Mouse (Mus musculus) ES-Bruce4 (cell line): ENCODE results near the gene Epn3. TPM values are rescaled to one million over a fixed set of nuclear protein-coding genes. Genes with fewer than 3 reads are reported as not detected.

Experiments
- H3K27ac ChIP-seq: 2 replicates; pipeline ENCODE4 v1.5.1; 2012; ENCODE audit warnings: low read length, inconsistent platforms; ENCODE audit not compliant: insufficient read depth
- H3K27me3 ChIP-seq: 2 replicates; pipeline ENCODE4 v1.6.1; 2012; ENCODE audit warnings: mild to moderate bottlenecking, low read length, inconsistent platforms; ENCODE audit not compliant: control insufficient read depth, poor library complexity, insufficient read depth, severe bottlenecking
- H3K36me3 ChIP-seq: 2 replicates; pipeline ENCODE4 v1.6.1; 2012; ENCODE audit warnings: inconsistent platforms, mild to moderate bottlenecking, low read length, moderate library complexity; ENCODE audit not compliant: control insufficient read depth, poor library complexity, insufficient read depth, severe bottlenecking
- H3K4me1 ChIP-seq: one replicate; pipeline ENCODE4 v1.8.1; 2011; ENCODE audit warnings: low read length; ENCODE audit not compliant: control insufficient read depth, insufficient read depth
- H3K4me3 ChIP-seq: 2 replicates; pipeline ENCODE4 v1.5.1; 2011; ENCODE audit warnings: low read depth, mild to moderate bottlenecking, low read length
- H3K9ac ChIP-seq: 2 replicates; pipeline ENCODE4 v1.6.1; 2012; ENCODE audit warnings: low read depth, mild to moderate bottlenecking, inconsistent platforms; ENCODE audit not compliant: poor library complexity, severe bottlenecking
- H3K9me3 ChIP-seq: replicated peaks from 2 replicates; pipeline ENCODE4 v1.6.1; 2012; ENCODE audit warnings: mild to moderate bottlenecking, low read length, inconsistent platforms; ENCODE audit not compliant: control insufficient read depth, poor library complexity, insufficient read depth, severe bottlenecking
- CTCF ChIP-seq: IDR thresholded peaks from one replicate; pipeline ENCODE4 v1.8.1; 2011; ENCODE audit warnings: low read depth, low read length
- EP300 ChIP-seq: IDR thresholded peaks from 2 replicates; pipeline ENCODE4 v1.6.1; 2011; ENCODE audit warnings: low read depth, low read length; ENCODE audit not compliant: insufficient read depth
- POLR2A ChIP-seq: IDR thresholded peaks from one replicate; pipeline ENCODE4 v1.8.1; 2011; ENCODE audit warnings: low read length; ENCODE audit not compliant: insufficient read depth
- polyA plus RNA-seq: library from polyadenylated mRNA; stranded (reverse); fragments of >200 nt; gene quantifications from 2 replicates; pipeline ENCODE4 v1.2.4, GENCODE M21; 2011; ENCODE audit warnings: low read depth; ENCODE audit not compliant: missing spikeins, insufficient read depth, insufficient read length

Epn3 gene
- polyA plus RNA-seq, 1 experiment = 2.7 TPM

DNA sequence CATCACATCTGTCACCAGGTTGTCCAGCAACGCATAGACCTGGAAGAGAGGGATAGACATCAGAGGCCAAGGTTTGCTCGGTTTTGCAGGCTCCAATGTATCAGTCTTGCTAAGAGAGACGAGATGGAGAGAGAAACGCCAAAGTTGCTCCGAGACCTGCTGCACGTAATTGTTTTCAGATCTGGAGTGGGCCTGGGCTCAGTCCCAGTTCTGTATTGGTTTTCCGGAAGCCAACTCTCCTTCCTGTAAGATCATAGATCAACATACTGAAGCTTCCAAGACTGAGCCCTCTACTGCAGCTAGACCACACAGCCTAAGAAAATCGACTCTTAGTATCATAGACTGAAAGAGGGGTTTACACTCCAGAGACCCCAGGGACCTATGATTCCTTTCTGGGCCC lies 1.7 kb upstream of the Epn3 start:
- no peaks in the 10 kb centered on the region for H3K36me3 ChIP-seq
- H3K27me3 ChIP-seq = no peaks in the 10 kb centered on the region
- H3K9ac ChIP-seq = no peak overlapping the region
- peaks cover 2% of the 10 kb centered on the region for H3K4me1 ChIP-seq
- no peaks in the 10 kb centered on the region for H3K9me3 ChIP-seq
- no peak overlapping the region for H3K4me3 ChIP-seq
- TF ChIP-seq EP300 (no peak), POLR2A (no peak), CTCF (no peak)
- no peak overlapping the region for H3K27ac ChIP-seq

GRCm38 (mm10) chr11:94500362-94500761 lies 588 bp upstream of the Epn3 start:
- no peak overlapping the region for H3K4me3 ChIP-seq
- H3K27me3 ChIP-seq = no peaks in the 10 kb centered on the region
- H3K27ac ChIP-seq = no peak overlapping the region

DNA sequence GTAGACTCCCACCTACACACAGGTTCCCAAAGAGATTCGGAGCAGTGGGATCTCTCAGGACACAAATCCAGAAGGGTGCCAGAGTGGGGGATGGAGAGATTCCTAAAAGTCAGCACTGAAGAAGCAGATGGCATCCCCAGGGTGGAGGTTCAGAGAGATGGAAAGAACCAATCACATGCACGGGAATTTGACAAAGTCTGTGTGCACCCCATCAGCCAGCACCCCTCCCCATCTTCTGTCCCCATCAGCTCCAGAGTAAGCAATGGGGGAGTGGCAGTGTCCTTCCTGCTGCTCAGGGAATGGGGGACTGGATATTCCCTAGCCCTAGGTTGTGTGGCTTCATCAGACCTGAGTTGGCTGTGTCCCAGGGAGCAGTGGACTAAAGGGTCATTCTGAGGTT lies 739 bp downstream of the Epn3 start:
- H3K4me3 ChIP-seq = no peak overlapping the region
- TF ChIP-seq CTCF (no peak), POLR2A (no peak), EP300 (no peak)
- no peak overlapping the region for H3K9ac ChIP-seq
- H3K27ac ChIP-seq = no peak overlapping the region
- no peaks in the 10 kb centered on the region for H3K27me3 ChIP-seq
- peaks cover 2% of the 10 kb centered on the region for H3K4me1 ChIP-seq
- no peaks in the 10 kb centered on the region for H3K36me3 ChIP-seq
- no peaks in the 10 kb centered on the region for H3K9me3 ChIP-seq

More at GRCm38 (mm10) chr11:94500362-94500761, 588 bp upstream of the Epn3 start:
- H3K9me3 ChIP-seq = no peaks in the 10 kb centered on the region
- H3K4me1 ChIP-seq = peaks cover 2% of the 10 kb centered on the region
- H3K36me3 ChIP-seq = no peaks in the 10 kb centered on the region
- TF ChIP-seq POLR2A (no peak), CTCF (no peak), EP300 (no peak)
- H3K9ac ChIP-seq = no peak overlapping the region

DNA sequence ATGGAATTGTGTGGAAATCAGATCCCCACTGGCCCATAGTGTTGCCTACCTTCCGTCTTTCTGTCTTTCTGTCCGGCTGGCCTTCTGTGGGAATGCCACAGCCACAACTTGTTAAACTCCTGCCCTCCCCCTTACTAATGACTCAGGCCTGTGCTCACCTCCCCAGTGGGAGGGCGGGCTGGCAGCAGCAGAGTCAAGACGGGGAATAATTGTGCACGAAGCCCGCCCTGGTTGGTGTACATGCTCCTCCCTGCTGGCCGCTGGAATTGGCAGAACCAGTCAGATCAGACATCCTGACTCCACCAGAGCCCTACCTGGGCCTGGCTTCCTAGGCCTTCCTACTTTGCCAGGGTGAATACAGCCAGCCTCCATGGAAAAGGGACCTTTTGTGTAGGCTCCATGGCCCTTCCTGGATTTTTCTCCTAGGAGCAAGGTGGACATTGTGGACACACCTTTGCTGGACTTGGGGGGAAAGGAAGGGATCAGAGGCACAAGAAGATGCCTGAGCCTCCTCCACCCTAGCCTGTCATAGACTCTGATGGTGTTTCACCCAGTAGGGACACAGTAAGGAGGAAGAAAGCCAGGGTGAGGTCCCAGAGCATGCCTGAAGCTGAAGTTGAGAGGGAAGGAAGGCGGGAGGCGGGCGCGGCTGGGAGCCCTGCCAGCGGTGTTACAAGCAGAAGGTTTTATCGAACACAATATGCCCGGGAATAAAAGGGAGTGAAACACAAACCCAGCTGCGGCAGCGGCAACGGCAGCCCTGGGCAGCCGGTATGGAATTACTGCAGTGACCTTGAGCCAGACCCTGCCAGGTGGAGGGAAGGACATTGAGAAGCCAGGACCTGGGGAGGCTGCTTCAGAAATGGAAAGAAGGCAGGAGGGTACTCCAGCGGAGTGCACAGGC lies 1.4 kb downstream of the Epn3 start:
- TF ChIP-seq POLR2A = no peak
- TF ChIP-seq EP300 = no peak
- TF ChIP-seq CTCF = no peak

GRCm38 (mm10) chr11:94495415-94495814 lies 4.4 kb downstream of the Epn3 start:
- TF ChIP-seq CTCF = no peak
- Histone ChIP-seq H3K4me1 (peaks cover 2% of the 10 kb centered on the region), H3K9ac (no peak overlapping the region), H3K27me3 (no peaks in the 10 kb centered on the region), H3K9me3 (no peaks in the 10 kb centered on the region), H3K4me3 (no peak overlapping the region), H3K36me3 (no peaks in the 10 kb centered on the region), H3K27ac (no peak overlapping the region)

More for the DNA sequence above, 1.4 kb downstream of the Epn3 start:
- Histone ChIP-seq H3K27ac (no peak overlapping the region), H3K9me3 (no peaks in the 10 kb centered on the region), H3K4me1 (peaks cover 2% of the 10 kb centered on the region), H3K36me3 (no peaks in the 10 kb centered on the region), H3K9ac (no peak overlapping the region), H3K27me3 (no peaks in the 10 kb centered on the region), H3K4me3 (no peak overlapping the region)

DNA sequence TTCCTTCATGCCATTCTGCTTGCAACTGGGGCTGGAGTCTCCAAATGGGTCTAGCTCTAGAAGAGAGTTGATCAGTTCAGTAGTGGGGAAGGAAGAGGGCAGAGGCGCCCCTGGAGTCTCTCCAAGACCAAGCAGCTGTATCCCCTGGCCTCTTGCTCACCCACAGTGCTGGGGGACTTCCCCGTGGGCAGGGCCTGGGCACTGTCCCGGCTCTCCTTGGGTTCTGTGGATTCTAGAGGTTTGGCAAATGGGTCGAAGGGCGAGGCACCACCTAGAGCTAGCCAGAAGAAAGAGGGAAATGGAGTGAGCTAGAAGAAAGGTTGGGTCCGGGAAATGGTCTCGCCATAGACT lies 8.1 kb downstream of the Epn3 start:
- H3K9ac ChIP-seq = peak overlapping the region; percentile 71
- H3K4me3 ChIP-seq = peak overlapping the region; percentile 62
- H3K27me3 ChIP-seq = no peaks in the 10 kb centered on the region
- no peaks in the 10 kb centered on the region for H3K4me1 ChIP-seq
- H3K9me3 ChIP-seq = no peaks in the 10 kb centered on the region
- H3K36me3 ChIP-seq = no peaks in the 10 kb centered on the region
- TF ChIP-seq EP300 (no peak), POLR2A (no peak), CTCF (no peak)
- H3K27ac ChIP-seq = no peak overlapping the region
